Mouse (Mus musculus): ENCODE results near the gene Naaa.

Naaa gene

GRCm38 (mm10) chr5:92262646-92263045, 15.3 kb downstream of the Naaa start:
- DNase-seq: no peak

GRCm38 (mm10) chr5:92256218-92256617, 21.8 kb downstream of the Naaa start, which contains the start of gene Ppef2:
TSS of gene Ppef2 (minus strand) at chr5:92256278.
- DNase-seq: no peak

- DNase-seq: no peak
These were observed 23.5 kb downstream of the Naaa start for GRCm38 (mm10) chr5:92254476-92254875.

GRCm38 (mm10) chr5:92252797-92253343, 25.1 kb downstream of the Naaa start:
- peak; percentile 35 to 55 for DNase-seq

- no peak for DNase-seq
These were observed 25.9 kb downstream of the Naaa start for GRCm38 (mm10) chr5:92252031-92252430.

- no peak for DNase-seq
These were observed 29.4 kb downstream of the Naaa start for GRCm38 (mm10) chr5:92248614-92249013.

- DNase-seq: no peak
These were observed 32.5 kb downstream of the Naaa start for GRCm38 (mm10) chr5:92245483-92245882.

- DNase-seq: no peak
These were observed 33.1 kb downstream of the Naaa start for GRCm38 (mm10) chr5:92244900-92245299.

- DNase-seq: no peak
These were observed 37.2 kb downstream of the Naaa start for GRCm38 (mm10) chr5:92240769-92241168.

GRCm38 (mm10) chr5:92239333-92240232, 38.4 kb downstream of the Naaa start:
- peak; percentile 87 to 90 for DNase-seq

GRCm38 (mm10) chr5:92234939-92235557, 42.9 kb downstream of the Naaa start:
- DNase-seq: no peak

- DNase-seq: no peak
These were observed 44.6 kb downstream of the Naaa start for GRCm38 (mm10) chr5:92233366-92233765.

- DNase-seq: no peak
These were observed 46.1 kb downstream of the Naaa start for GRCm38 (mm10) chr5:92231836-92232235.

- no peak for DNase-seq
These were observed 47.7 kb downstream of the Naaa start for GRCm38 (mm10) chr5:92230306-92230705.

GRCm38 (mm10) chr5:92229514-92229913, 48.5 kb downstream of the Naaa start:
- DNase-seq: no peak

GRCm38 (mm10) chr5:92228776-92229175, 49.2 kb downstream of the Naaa start:
- DNase-seq: no peak

- no peak for DNase-seq
These were observed 50.2 kb downstream of the Naaa start for GRCm38 (mm10) chr5:92227782-92228181.

- DNase-seq: peak; percentile 47 to 58
These were observed 57.6 kb downstream of the Naaa start for GRCm38 (mm10) chr5:92220287-92220902.

- DNase-seq: peak; percentile 55 to 65
These were observed 58.1 kb downstream of the Naaa start for GRCm38 (mm10) chr5:92219826-92220225.

- DNase-seq: peak; percentile 12 to 22
These were observed 58.8 kb downstream of the Naaa start for GRCm38 (mm10) chr5:92218915-92219793.

GRCm38 (mm10) chr5:92215308-92215707, 62.7 kb downstream of the Naaa start, which contains the start of gene U90926:
TSS of gene U90926 (minus strand) at chr5:92215408.
- no peak for DNase-seq

GRCm38 (mm10) chr5:92212231-92212630, 65.7 kb downstream of the Naaa start:
- no peak for DNase-seq

All from cerebellum, postnatal 14 days (tissue).